Mouse (Mus musculus): Measurements from ENCODE around the gene Tcf7l2.

Tcf7l2 gene

DNA sequence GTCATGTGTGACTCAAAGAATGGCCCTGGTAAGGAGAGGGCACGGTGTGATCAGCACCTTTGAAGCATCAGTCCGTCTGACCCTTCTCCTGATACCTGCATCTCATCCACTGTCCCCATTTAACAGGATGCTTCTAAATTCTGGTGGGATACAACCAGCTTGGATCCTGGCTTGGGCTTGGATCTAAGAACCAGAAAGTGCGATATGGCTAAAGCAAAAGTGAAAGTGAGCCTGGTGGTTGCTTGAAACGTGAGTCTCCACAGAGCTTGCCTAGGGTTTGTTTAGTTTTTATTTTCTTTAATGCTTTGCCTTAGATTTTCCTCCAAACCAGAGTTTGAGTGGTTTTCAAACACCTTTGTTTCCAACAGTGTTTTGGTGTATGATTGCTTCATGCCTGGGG is 51.4 kb downstream of the Tcf7l2 start:
- no peak for DNase-seq (ENCODE audit: extremely low spot score, low spot score)

DNA sequence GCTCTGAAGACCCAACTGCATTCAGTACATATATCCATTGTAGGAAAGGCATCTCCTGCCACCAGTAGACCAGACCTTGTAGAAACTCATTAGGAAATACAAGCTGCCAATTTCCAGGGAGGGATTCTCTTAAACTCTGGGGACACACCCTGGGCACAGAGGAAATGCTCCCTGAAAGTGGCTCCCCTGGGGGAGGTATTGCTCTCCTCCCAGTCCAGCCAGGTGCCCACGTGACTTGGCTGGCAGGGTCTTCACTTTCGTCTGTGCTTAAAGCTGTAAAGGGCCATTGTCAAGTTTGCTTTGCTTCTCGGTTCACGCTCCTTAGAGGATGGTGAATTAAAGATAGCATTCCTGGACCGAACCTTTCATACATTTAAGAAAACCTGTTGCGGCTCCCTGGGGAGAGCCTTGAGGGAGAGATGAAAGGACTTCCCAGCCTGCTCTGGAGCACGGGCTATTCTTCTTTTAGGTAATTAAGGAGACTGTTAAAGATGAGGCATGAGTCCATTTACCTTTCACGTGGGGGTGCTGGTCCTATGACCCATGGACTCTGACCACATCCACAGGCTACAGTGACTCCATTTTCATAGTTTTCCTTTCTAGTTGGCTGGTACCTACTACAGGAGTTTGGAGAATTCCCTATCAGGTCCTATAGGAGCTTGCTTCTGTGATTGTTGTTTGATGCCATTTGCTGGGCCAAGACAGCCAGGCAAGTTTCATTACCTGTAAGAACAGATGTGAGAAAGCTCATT is 52.8 kb downstream of the Tcf7l2 start:
- DNase-seq (ENCODE audit: extremely low spot score, low spot score) = no peak

DNA sequence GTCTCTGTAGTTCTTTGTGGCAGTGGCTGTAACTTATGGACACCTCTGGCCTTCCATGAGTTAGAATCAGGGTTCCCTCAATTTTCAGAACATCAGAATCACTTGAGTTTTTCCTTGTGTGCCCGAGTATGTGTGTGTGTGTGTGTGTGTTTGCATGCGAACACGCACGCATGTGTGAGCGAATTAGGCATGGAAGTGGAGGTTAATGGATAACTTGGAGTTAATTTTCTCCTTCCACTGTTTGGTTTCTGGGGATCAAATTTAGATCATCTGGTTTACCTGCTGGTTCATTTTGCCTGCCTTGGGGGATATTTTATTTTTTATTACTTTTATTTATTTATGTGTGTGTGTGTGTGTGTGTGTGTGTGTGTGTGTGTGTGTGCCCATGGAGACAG is 53.3 kb downstream of the Tcf7l2 start:
- DNase-seq (ENCODE audit: extremely low spot score, low spot score) = no peak

- no peak for DNase-seq (ENCODE audit: extremely low spot score, low spot score)
These were observed 53.7 kb downstream of the Tcf7l2 start for GRCm38 (mm10) chr19:55795349-55795748.

DNA sequence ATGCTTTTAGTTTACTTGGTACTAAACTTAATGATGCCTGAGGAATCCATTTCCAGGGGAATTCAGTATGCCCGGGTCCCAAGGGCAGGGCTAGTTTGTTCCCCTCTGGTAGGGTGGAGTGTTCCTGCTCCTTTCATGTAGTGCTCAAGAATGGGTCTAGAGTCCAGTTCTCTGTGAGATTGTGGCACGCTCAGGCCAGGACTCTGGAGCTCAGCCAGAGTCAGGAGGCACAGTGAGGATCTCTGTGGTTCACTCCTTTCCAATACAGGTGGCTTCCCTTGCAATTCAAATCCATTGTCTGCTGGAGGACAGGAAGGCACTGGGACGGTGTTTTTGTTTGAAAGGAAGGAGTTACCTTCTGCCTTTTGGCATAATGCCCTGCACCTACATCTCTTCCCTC is 56.2 kb downstream of the Tcf7l2 start:
- no peak for DNase-seq (ENCODE audit: extremely low spot score, low spot score)

GRCm38 (mm10) chr19:55799411-55799810 is 57.8 kb downstream of the Tcf7l2 start:
- no peak for DNase-seq (ENCODE audit: extremely low spot score, low spot score)

GRCm38 (mm10) chr19:55800059-55800458 is 58.4 kb downstream of the Tcf7l2 start:
- no peak for DNase-seq (ENCODE audit: extremely low spot score, low spot score)

DNA sequence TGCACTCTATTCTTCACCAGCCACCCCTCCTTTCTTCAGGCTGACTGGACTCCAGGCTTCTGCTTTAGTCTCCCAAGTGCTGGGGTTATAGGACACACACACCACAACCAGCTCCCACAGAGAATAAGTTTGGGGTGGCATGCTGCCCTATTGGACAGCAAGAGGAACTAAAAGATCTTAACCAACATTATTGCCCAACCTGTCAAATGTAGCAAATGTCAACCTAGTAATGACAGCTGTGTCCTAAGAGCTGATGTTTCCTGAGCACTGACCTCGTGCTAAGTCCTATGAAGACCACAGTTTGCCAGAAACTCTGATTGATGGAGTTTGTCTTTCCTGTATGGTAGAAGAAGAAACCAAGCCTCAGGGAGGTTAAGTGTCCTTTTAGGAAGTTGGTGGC is 61.5 kb downstream of the Tcf7l2 start:
- no peak for DNase-seq (ENCODE audit: extremely low spot score, low spot score)

- no peak for DNase-seq (ENCODE audit: extremely low spot score, low spot score)
These were observed 62.2 kb downstream of the Tcf7l2 start for GRCm38 (mm10) chr19:55803797-55804196.

DNA sequence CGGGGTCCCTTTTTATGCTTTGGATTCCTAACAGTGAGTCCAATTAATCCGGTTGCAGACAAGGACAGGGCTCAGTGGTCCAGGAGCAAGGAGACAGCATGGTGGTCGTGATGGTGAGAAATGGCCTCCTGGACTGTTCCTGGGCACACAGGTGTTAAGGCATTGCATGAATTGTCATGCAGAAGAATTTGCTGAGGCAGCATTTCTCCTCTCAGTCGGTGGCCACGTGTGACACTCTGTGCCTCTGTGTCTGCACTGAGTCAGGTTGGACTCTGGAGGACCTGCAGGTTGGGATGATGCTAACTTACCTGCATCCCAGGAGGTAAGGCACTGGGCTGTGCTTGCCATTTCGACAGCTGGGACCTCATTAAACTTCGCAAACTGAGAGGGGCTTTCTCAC is 63.2 kb downstream of the Tcf7l2 start:
- no peak for DNase-seq (ENCODE audit: extremely low spot score, low spot score)

GRCm38 (mm10) chr19:55806434-55807193 is 65.0 kb downstream of the Tcf7l2 start:
- peak; percentile 24 for DNase-seq (ENCODE audit: extremely low spot score, low spot score)

DNA sequence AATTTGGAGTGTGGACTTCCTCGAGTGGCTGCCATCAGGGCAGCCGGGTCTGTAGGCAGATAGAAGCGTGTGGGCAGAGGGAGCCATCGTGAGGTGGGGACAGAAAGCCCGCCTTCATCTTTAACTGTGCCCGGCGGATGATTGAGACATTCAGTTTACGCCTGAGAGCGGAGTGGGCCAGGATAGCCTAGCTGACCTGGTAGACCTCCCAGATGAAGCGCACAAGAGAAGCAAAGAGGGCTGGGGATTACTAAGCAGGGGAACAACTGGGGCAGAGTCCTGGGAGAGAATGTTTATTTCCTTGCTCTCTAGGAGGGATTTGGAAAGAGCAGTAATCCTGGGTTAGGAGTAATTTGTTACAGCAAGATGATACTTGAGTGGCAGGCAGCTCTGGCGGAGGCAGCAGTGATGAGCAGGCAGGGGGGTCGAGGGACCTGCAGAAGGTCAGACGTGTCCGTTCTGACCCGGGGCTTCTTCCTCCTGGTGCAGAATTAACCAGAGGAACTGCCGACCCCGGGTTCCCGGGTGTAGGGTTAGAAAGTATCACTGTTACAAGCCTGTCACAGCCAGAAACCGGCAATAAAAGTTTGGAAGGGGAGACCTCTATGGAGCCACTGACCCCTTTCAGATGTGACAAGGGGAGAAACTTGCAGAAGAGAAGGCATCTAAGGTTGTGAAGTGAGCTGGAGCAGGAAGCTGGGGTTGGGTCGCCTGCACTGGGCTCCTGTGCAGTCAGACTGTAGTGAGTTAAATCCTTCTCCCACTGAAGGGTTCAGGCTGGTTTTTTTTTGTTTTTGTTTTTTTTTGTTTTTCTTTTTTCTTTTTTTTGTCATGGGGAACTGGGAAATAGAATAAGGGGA is 65.8 kb downstream of the Tcf7l2 start:
- DNase-seq (ENCODE audit: extremely low spot score, low spot score) = peak; percentile 27

- DNase-seq (ENCODE audit: extremely low spot score, low spot score) = no peak
These were observed 66.7 kb downstream of the Tcf7l2 start for GRCm38 (mm10) chr19:55808304-55808703.

- no peak for DNase-seq (ENCODE audit: extremely low spot score, low spot score)
These were observed 67.9 kb downstream of the Tcf7l2 start for GRCm38 (mm10) chr19:55809539-55809938.

GRCm38 (mm10) chr19:55812236-55812635 is 70.6 kb downstream of the Tcf7l2 start:
- no peak for DNase-seq (ENCODE audit: extremely low spot score, low spot score)

GRCm38 (mm10) chr19:55815010-55815790 is 73.6 kb downstream of the Tcf7l2 start:
- DNase-seq (ENCODE audit: extremely low spot score, low spot score) = peak; percentile 63

DNA sequence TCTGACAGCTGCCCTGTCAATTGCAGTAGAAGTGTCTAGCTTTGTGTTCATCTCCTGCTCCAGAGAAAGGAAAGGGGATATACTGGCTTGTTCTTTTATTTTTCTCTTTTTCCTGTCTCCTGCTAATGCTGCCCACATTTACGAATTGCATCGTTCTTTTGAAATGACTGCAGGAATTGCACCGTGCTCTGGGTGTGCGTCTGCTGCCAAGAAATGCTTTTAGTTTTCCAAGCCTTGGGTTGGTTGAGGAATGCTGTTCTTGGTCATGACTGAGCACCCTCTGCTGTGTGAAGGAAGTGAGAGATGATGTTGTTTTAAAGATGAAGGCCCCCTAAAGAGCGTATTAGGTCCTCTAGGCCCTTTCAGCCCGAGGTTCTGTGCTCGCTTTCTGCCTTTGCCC is 75.4 kb downstream of the Tcf7l2 start:
- DNase-seq (ENCODE audit: extremely low spot score, low spot score) = no peak

DNA sequence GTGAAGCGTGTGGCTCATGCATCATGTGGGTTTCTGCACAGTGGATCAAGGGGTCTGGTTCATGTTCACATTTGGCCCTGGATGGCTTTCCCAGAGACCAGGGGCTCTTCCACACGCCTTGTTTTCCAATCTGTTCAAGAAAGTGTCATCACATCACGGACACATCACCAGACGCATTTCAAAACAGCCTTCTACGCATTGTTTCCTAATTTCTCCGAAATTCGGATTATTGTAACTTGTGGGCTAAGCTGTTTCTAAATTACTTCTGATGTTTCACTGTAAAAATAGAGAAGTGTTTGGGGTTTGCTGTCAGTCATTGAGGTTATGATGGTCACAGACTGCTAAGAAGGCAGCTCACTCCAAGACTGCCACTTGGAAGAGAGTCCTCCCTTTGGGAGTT is 78.6 kb downstream of the Tcf7l2 start:
- DNase-seq (ENCODE audit: extremely low spot score, low spot score) = no peak

- no peak for DNase-seq (ENCODE audit: extremely low spot score, low spot score)
These were observed 83.6 kb downstream of the Tcf7l2 start for GRCm38 (mm10) chr19:55825001-55825827.

GRCm38 (mm10) chr19:55825951-55826507 is 84.4 kb downstream of the Tcf7l2 start:
- DNase-seq (ENCODE audit: extremely low spot score, low spot score) = no peak

All from neural tube, embryonic 10.5 days (tissue).